Mouse (Mus musculus) liver, adult 2 months (tissue): ENCODE measurements around the gene Cog5.

Experiments used
- CTCF ChIP-seq: fragments of 200-500 bp; IDR thresholded peaks from 2 replicates; pipeline ENCODE4 v1.5.1; 2011; ENCODE audit warnings: low read depth, low read length, control low read depth
- POLR2A ChIP-seq: fragments of 200-500 bp; IDR thresholded peaks from 2 replicates; pipeline ENCODE4 v1.6.1; 2011; ENCODE audit warnings: low read length, control low read depth; ENCODE audit not compliant: insufficient read depth; ENCODE audit errors: extremely low read depth

- TF ChIP-seq POLR2A (no peak), CTCF (no peak)
Measured at GRCm38 (mm10) chr12:31912966-31913551, 258.4 kb downstream of the Cog5 start.
